Mouse (Mus musculus) layer of hippocampus, adult 9-11 months (tissue): ENCODE measurements around the gene BC061237.
"Not testable (repeated sequence)": the region's sequence is repeated elsewhere in the genome, so short reads cannot be mapped to it uniquely, and the experiment has no call there.

ENCODE experiments used
- DNase-seq: peaks from one replicate; pipeline ENCODE4 v3.0.0; 2022

The BC061237 gene

GRCm38 (mm10) chr14:44492163-44492562 is at the start of gene BC061237:
TSS of gene BC061237 (plus strand) at chr14:44492463.
- DNase-seq, result not testable (repeated sequence)

DNA sequence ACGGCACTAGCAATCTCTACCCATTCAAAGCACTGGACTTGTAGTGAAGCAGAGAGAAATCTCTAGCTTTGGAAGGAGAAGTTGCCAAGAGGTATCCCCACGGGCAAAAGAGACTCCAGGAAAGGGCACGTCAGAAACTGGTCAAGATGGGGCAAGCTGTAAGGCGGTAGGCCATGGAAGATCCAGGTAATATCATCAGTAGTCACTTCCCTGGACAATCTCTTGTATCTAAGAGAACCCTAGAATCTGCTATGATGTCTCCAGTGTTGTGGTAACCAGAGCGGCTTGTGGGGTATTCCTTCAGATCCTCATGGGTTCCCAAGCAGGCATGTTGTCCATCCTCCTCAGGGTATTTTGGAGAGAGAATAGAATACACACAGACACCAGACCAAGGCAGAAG is 25.7 kb downstream of the BC061237 start, which contains the start of gene Gm17093:
Gm17093 (plus strand) TSS at position 301 of the 400 bp plus-strand sequence.
- DNase-seq, result not testable (repeated sequence)

- DNase-seq, result not testable (repeated sequence)
Measured at GRCm38 (mm10) chr14:44547961-44548360, 55.7 kb downstream of the BC061237 start.
